Mouse (Mus musculus) spleen, postnatal 14 days (tissue): ENCODE data around the gene Ap2a2.

Experiments
- DNase-seq, 2 experiments: peaks; one replicate each; pipeline ENCODE4 v3.0.0; 2021 to 2022; ENCODE audit warnings: low spot score in 2 of 2

Gene Ap2a2

DNA sequence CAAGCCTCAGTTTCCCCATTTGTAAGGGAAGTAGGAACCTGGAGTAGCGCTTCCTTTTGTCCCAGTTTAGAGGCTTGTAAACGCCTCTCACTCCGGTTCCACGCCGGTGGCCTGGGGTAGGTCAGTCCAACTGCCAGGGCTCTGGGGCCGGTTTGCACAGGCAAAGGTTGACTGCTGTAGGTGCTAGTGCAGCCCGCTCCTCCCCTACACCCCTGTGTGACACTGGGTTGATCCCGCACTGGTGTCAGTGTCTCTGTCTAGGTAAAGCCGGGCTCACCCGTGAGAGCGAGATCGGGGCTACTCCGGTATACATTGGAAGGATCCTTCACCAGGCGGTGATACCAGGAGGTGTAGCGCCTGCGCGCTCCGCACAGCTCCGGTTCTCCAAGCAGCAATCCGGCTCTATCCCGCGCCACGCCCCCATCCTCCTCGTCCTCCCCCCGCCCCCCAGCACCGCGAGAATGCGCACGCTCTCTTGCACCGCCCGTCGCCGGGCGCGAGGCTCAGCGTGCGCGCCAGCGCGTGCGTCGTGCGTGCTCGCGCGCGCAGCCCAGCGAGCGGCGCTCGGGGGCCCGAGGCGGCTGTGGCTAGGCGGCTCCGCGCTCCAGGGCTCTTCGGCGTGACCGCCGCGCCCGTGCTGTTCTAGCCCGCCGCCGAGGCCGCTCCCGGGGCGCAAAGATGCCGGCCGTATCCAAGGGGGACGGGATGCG, at the start of gene Ap2a2:
Gene Ap2a2, plus strand, starts transcription at position 492 of the 710 bp plus-strand sequence.
- peak; percentile 81 to 90 for DNase-seq

DNA sequence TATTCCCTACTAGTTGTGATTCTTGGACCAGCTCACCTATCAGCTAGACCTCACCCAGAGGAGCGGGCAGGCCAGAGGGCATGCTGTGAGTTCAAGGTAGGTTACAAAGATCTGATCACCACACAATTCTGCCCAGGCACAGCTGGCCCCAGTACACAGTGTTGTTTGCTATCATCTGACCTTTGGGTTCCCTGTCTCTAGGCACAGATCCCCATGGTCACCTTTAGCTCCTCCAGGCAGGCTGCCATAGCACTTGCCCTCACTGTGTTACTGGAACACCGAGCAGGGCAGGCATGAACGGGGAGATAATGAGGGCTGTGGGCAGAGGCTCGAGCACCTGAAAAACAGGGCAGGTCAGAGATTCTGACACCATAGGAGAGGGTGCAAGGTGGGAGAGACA, 44.3 kb upstream of the Ap2a2 start:
- DNase-seq = no peak

DNA sequence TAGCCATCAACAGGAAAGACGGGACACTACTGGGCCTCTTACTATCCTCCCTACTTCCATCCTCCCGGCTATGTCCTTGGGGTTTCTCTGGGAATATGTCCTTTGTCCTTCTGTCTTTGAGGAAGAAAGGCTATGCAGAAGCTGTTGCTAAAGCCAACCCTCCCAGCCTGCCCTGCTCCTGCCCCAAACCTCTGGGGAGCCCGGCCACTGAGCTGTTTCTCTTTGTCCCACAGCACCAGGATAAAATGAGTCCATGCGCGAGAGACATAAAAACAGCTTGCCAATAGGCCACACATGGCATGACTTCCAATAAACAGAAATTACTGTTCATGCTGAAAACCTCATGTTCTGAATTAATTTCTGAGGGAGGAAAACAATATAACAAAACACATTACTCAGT, 43.7 kb upstream of the Ap2a2 start:
- DNase-seq = no peak

GRCm38 (mm10) chr7:141518926-141519325, 43.0 kb upstream of the Ap2a2 start:
- DNase-seq = no peak

DNA sequence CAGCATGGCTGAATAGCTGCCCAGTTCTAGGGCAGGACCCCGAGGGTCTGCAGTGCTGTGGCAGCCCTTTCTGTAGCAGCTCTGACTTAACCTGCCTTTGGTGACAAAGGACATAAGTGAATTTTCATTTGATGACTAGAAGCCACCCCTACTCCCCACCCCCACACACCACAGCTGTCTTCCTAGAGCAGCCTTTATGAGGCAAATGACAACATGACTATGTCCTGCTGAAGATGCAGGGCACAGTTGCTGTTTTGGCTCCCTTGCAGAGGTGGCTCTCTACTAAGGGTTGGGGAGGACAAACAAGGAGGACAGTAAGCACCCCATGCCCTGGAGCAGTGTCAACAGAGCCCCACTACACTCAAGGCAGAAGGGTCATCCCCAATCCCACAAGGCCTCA, 42.2 kb upstream of the Ap2a2 start:
- DNase-seq = no peak

GRCm38 (mm10) chr7:141523007-141523406, 39.0 kb upstream of the Ap2a2 start:
- no peak for DNase-seq

- no peak for DNase-seq
These were observed 37.7 kb upstream of the Ap2a2 start for GRCm38 (mm10) chr7:141524271-141524670.

- DNase-seq = peak; percentile 56 to 75
These were observed 37.0 kb upstream of the Ap2a2 start for GRCm38 (mm10) chr7:141524760-141525579.

DNA sequence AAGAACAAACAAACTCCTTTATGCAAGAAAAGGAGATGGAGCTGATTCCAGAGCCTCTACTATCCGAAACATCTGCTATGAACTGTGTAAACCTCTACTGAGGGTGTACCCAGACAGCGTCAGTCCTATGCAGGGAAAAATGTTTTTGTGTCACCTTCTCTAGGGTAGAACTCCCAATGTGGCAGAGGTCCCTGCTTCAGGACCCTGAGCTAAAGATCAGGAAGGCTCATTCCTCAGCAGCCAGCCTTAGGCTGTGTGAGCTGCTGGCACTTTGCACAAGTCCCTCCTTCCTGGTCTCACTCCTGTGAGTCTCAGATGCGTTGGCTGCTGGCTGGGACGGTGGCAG, 36.4 kb upstream of the Ap2a2 start:
- DNase-seq = no peak

DNA sequence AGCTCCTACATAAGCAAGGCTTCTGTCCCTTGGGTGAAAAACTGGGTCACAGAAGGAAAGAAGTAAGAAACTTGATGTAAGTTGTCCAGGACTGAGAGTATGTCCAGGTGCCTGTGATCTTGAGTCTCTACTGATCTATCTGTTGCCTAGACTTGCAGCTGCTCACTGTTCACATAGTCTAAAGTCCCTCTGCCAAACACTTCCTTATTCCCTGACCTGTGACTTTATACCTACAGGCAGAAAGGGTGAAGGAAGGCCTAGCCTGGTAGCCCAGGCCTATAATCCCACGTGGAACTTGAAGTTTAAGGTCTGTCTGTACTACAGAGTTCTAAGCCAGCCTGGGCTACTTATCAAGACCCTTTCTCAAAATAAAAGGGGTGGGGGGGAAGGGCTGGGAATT, 26.4 kb upstream of the Ap2a2 start:
- no peak for DNase-seq

GRCm38 (mm10) chr7:141538852-141539555, 23.0 kb upstream of the Ap2a2 start:
- DNase-seq = no peak

DNA sequence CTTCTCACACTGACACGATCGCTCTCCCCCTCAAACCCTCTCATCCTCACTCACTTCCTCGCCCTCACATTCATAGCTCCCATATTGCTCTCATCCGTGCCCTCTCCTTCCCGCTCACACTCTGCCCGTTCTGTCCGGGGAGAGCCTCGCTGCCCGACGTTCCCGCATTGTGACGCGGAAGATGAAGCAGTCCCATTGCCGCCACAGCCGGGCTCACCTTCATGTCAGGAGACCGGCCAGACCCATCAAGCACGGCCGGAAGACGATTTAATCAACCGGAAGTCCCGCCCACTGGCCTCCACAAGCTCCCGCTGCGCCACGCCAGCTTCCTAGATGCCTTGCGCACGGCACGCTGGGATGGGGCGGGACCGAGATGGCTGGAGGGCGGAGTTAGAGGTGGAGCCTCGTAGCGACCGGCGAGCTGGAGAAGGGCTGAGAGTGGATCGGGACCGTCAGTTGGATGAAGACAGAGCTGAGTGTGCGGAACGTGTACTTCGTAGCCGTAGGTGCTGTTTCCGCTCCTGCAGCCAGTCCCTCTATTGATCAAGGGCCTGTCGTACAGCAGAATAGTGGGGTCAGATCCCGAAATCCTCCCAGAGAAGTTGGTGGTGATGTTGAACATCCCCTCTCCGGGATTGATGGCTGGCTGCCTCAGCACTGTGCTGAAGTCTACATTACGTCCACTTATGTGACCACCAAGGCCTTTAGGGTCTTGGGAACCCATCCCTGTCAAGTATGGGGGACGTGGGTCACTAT, 22.2 kb upstream of the Ap2a2 start, which contains the start of gene Chid1:
Gene Chid1, minus strand, starts transcription at position 302 of the 756 bp plus-strand sequence.
- peak; percentile 99 for DNase-seq

DNA sequence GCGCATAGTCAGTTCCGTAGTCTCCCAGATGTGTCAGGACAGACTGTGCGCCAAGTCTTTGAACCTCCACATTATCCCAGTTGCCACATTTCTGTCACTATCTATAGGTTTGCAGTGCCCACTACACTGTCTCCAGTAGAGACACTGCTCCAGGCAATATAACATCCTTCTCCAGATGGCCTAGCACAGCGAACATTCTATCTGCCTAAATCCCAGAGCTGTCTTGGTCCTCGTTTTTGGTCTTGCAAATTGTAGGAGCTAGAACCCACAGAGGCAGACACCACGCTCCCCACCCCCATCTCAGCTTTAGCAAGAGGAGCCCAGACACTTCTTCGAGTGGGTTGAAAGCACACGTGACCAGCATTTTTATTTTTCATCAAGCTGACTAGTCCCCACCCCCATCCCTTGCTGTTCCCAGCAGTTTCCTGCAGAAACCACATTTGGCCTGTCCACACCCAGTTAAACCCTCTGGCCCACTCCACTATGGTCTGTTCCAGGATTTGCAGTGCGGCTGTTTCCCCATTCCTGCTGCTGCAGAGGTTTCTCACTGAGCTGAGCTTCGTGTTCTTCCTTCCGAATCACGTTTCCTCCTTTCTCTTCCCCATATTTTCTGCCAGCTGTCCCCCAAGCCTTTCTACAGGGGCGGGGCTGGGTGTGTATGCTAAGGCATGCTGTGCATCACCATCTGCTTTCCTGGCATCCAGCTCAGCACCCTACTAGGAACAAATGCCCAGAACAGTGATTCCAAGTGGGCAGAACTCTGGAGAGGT, 21.5 kb upstream of the Ap2a2 start:
- DNase-seq = peak in 1 of 2 experiments; percentile 16

- no peak for DNase-seq
These were observed 20.3 kb upstream of the Ap2a2 start for GRCm38 (mm10) chr7:141541681-141542080.

DNA sequence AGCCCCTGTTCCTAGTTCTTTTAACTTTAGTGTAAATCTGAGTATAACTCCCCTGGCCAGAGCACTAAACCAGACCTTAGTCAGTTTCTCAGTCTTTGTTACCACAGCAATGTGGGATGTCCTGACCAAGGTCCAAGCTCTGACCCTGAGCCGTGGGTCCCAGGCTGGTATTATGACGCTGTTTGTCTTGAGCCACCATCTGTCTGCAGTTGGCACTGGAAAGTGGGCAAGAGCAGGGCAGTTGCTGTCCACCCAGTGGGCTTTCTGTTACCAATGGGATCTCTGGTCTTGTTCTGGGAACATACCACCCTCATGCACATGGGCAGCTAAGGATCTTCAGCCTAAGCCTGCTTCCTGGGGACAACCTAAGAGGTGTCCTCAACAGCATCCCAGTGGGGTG, 19.4 kb upstream of the Ap2a2 start:
- DNase-seq = no peak

GRCm38 (mm10) chr7:141544654-141545053, 17.3 kb upstream of the Ap2a2 start:
- no peak for DNase-seq

GRCm38 (mm10) chr7:141549432-141550061, 12.4 kb upstream of the Ap2a2 start:
- DNase-seq = no peak

DNA sequence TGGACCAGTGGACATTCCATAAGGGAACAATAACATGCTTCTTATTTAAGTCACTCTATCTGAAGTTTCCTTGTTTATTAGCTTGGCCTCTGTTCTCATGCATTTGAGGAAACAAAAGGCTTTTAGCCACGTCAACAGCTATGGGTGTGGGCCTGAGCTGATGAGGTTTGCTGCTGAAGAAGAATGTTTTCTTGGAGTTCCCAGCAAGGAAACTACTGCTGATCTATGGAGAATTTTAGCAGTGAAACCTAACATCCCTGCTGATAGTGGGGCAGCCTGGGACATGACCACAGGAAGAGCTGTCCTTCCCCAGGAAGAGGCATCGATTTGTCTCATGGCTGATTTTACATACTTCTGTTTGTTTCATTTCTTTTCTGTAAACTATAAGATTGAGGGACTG, 11.5 kb upstream of the Ap2a2 start:
- no peak for DNase-seq

GRCm38 (mm10) chr7:141558329-141558776, 3.6 kb upstream of the Ap2a2 start:
- peak in 1 of 2 experiments; percentile 28 for DNase-seq

- DNase-seq = no peak
These were observed 3.0 kb upstream of the Ap2a2 start for GRCm38 (mm10) chr7:141558946-141559345.
